Mouse (Mus musculus): Measurements from ENCODE around the gene Pcmt1.

DNA sequence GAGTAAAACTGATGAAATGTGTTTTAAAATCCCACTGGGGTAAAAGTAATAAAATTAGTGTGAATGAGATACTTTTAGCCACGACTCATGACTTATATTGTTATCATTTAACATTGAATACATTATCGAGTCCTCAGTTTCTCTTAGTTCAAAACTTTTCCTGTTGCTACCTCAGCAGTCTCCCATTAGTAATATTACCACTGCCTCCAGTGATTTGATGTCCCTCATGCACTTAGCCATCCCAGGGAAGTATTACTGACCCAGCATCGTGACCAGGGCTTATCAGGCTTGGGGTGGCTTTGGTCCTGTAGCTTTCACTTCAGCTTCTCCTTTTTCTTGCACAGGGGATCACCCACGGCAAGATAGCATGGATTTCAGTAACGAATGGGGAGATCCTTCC lies 29.2 kb upstream of the Pcmt1 start:
- no peak for TF ChIP-seq CTCF (IDR thresholded peaks at IDR 0.05; ENCODE audit: low read depth, low read length)
- TF ChIP-seq POLR2A (IDR thresholded peaks at IDR 0.05; ENCODE audit: extremely low read depth, insufficient read depth, low read length) = no peak

Measured in liver, adult 2 months (tissue).